ENCODE assay signal across 11 mouse cellular contexts in genomic region chr3:104599296-104600150, GRCm38 (mm10). TPM values are rescaled to one million over a fixed set of nuclear protein-coding genes. Genes with fewer than 3 reads are reported as not detected.
DNase-seq lines count a peak whose midpoint lies in the region; ATAC-seq and TF ChIP-seq lines count a peak whose summit lies in the region.
"Had no signal": no experiment of that assay in that cellular context is flagged by ENCODE, and none has a peak within 500 bp of the region (broad histone marks: within the 10 kb centered on the region; RNA-seq: fewer than 3 reads in every experiment).

No protein-coding gene starts in this region.

- ATAC-seq in stomach, embryonic 16.5 days (ENCODE audit: insufficient read depth, low FRiP score), result peak; percentile 68
- no peak for ATAC-seq in forebrain, embryonic 15.5 days (replicated peaks)
- ATAC-seq in forebrain, embryonic 12.5 days (ENCODE audit: low FRiP score), result no peak

- H3K9me3 ChIP-seq in stomach, embryonic 16.5 days (replicated peaks; ENCODE audit: control insufficient read depth, low read length), result no peaks in the 10 kb centered on the region
- no peaks in the 10 kb centered on the region for H3K9me3 ChIP-seq in forebrain, embryonic 15.5 days
- no peaks in the 10 kb centered on the region for H3K9me3 ChIP-seq in forebrain, embryonic 12.5 days

- intact Hi-C loops in heart, postnatal 14 days (cut with DNase I), result loop anchor here (5.0 kb wide), 2 partner anchors 38 to 57 kb away; partner anchors contain the start of gene Slc16a1

- H3K4me3 ChIP-seq in layer of hippocampus, adult 2 months, result no peak overlapping the region
- no peak overlapping the region for H3K4me3 ChIP-seq in stomach, embryonic 16.5 days (replicated peaks; ENCODE audit: low read length)
- no peak overlapping the region for H3K4me3 ChIP-seq in forebrain, embryonic 15.5 days
- H3K4me3 ChIP-seq in forebrain, embryonic 12.5 days (replicated peaks), result no peak overlapping the region
- H3K4me3 ChIP-seq: myocyte had no signal

- no peaks in the 10 kb centered on the region for H3K36me3 ChIP-seq in stomach, embryonic 16.5 days (ENCODE audit: control insufficient read depth, insufficient read depth, low read length)
- no peaks in the 10 kb centered on the region for H3K36me3 ChIP-seq in forebrain, embryonic 15.5 days
- H3K36me3 ChIP-seq in forebrain, embryonic 12.5 days (replicated peaks), result no peaks in the 10 kb centered on the region

- H3K27me3 ChIP-seq in stomach, embryonic 16.5 days (ENCODE audit: control insufficient read depth, insufficient read depth, low read length), result no peaks in the 10 kb centered on the region
- no peaks in the 10 kb centered on the region for H3K27me3 ChIP-seq in forebrain, embryonic 15.5 days
- H3K27me3 ChIP-seq in forebrain, embryonic 12.5 days, result no peaks in the 10 kb centered on the region

- peak overlapping the region; percentile 93; the same call in 1 of the 2 replicates for H3K27ac ChIP-seq in layer of hippocampus, adult 2 months
- peak overlapping the region; percentile 60 for H3K27ac ChIP-seq in stomach, embryonic 16.5 days (ENCODE audit: low read length)
- H3K27ac ChIP-seq in forebrain, embryonic 15.5 days (replicated peaks), result no peak overlapping the region
- H3K27ac ChIP-seq in forebrain, embryonic 12.5 days, result no peak overlapping the region

- no peak for DNase-seq in layer of hippocampus, adult 2 months (ENCODE audit: low spot score in 2 of 2)
- no peak for DNase-seq in layer of hippocampus, postnatal 14 days (ENCODE audit: low spot score in 2 of 2)
- DNase-seq in heart, postnatal 14 days, result peak; percentile 54 to 77
- DNase-seq in kidney, postnatal 4 days, result peak; percentile 36 to 63
- no peak for DNase-seq in thymus, postnatal 36 days
- DNase-seq: adrenal gland, postnatal 10 days; layer of hippocampus, postnatal 36 days had no signal

- 46% methylated on average over 20 of the region's 20 CpGs for whole genome bisulfite sequencing in stomach, embryonic 16.5 days
- WGBS in forebrain, embryonic 15.5 days, result 80% methylated on average over 20 of the region's 20 CpGs
- WGBS in forebrain, embryonic 12.5 days, result 80% methylated on average over 20 of the region's 20 CpGs

- TF ChIP-seq CTCF in layer of hippocampus, adult 2 months (conservative IDR thresholded peaks at IDR 0.05), result no peak

- H3K4me1 ChIP-seq in stomach, embryonic 16.5 days (ENCODE audit: control insufficient read depth, insufficient read depth, low read length), result peaks cover 11% of the 10 kb centered on the region
- peaks cover 12% of the 10 kb centered on the region for H3K4me1 ChIP-seq in forebrain, embryonic 15.5 days
- no peaks in the 10 kb centered on the region for H3K4me1 ChIP-seq in forebrain, embryonic 12.5 days

- H3K9ac ChIP-seq in stomach, embryonic 16.5 days (ENCODE audit: low read length), result no peak overlapping the region
- no peak overlapping the region for H3K9ac ChIP-seq in forebrain, embryonic 15.5 days (replicated peaks)
- H3K9ac ChIP-seq in forebrain, embryonic 12.5 days, result no peak overlapping the region

- H3K4me2 ChIP-seq in stomach, embryonic 16.5 days (ENCODE audit: low read depth, low read length), result peak overlapping the region; percentile 14
- no peak overlapping the region for H3K4me2 ChIP-seq in forebrain, embryonic 15.5 days (replicated peaks)
- no peak overlapping the region for H3K4me2 ChIP-seq in forebrain, embryonic 12.5 days

RNA-seq across cellular contexts. Expression of gene Slc16a1, which starts 38.9 kb away (rescaled TPM):
- 10 to 100 TPM; 20.8 to 22.0 TPM for total RNA-seq in layer of hippocampus, adult 2 months (2021)
- total RNA-seq in layer of hippocampus, postnatal 14 days (2021), result 10 to 100 TPM; 71.6 to 74.2 TPM
- total RNA-seq in heart, postnatal 14 days (2021), result 100 to 1,000 TPM; 153 to 157 TPM
- 36.6 and 36.8 TPM in 2 replicates for polyA plus RNA-seq in stomach, embryonic 16.5 days (2015; fragmentation: Nextera tagmentation; extraction: Ambion mirVana)
- polyA plus RNA-seq in forebrain, embryonic 15.5 days (2015; fragmentation: Nextera tagmentation; extraction: Ambion mirVana), result 16.1 and 16.4 TPM in 2 replicates
- 29.9 and 32.1 TPM in 2 replicates for polyA plus RNA-seq in forebrain, embryonic 12.5 days (2016; fragmentation: Nextera tagmentation; extraction: Ambion mirVana)

Comparison
In these comparisons a context has a peak if more than half of its experiments do, and no peak if none do; other contexts are left out.
1. DNase-seq: peak in heart, postnatal 14 days (2 of 2) and kidney, postnatal 4 days (2 of 2); none in layer of hippocampus, adult 2 months (0 of 2), layer of hippocampus, postnatal 14 days (0 of 2) and thymus, postnatal 36 days (0 of 2).
2. H3K27ac ChIP-seq: peak in layer of hippocampus, adult 2 months (single experiment) and stomach, embryonic 16.5 days (single experiment); none in forebrain, embryonic 15.5 days (single experiment) and forebrain, embryonic 12.5 days (single experiment).